Mouse (Mus musculus) MEL (cell line): ENCODE results near the gene Klf3. TPM values are rescaled to one million over a fixed set of nuclear protein-coding genes. Genes with fewer than 3 reads are reported as not detected.

Experiments
- DNase-seq: peaks from one replicate; pipeline ENCODE4 v3.0.0; 2011; ENCODE audit warnings: low read depth, low spot score
- H3K27ac ChIP-seq: 2 replicates; pipeline ENCODE4 v1.5.1; 2012; ENCODE audit warnings: low read depth, mild to moderate bottlenecking, control low read depth, low read length, moderate library complexity; ENCODE audit not compliant: control insufficient read depth
- H3K27me3 ChIP-seq, 2 experiments: fragments of 150-350 bp in 1 of 2; sonication (generic) in 1 of 2; 2 replicates each; pipeline ENCODE4 v1.6.1; 2012; ENCODE audit warnings: low read length in 2 of 2, mild to moderate bottlenecking in 2 of 2, improper control_type of control experiment in 1 of 2, moderate library complexity in 1 of 2; ENCODE audit not compliant: insufficient read depth in 2 of 2, control insufficient read depth in 1 of 2
- H3K36me3 ChIP-seq, 2 experiments: 2 replicates each; pipeline ENCODE4 v1.6.1; 2012 to 2014; ENCODE audit warnings: low read length in 2 of 2, improper control_type of control experiment in 1 of 2, inconsistent platforms in 1 of 2, mild to moderate bottlenecking in 1 of 2; ENCODE audit not compliant: insufficient read depth in 2 of 2, control insufficient read depth in 1 of 2
- H3K4me1 ChIP-seq, 2 experiments: fragments of 150-350 bp in 1 of 2; sonication (generic) in 1 of 2; 2 replicates each; pipeline ENCODE4 v1.6.1; 2012; ENCODE audit warnings: low read length in 2 of 2, improper control_type of control experiment in 1 of 2, mild to moderate bottlenecking in 1 of 2; ENCODE audit not compliant: insufficient read depth in 2 of 2, control insufficient read depth in 1 of 2
- H3K4me3 ChIP-seq, 2 experiments: fragments of 150-350 bp in 1 of 2; sonication (generic) in 1 of 2; 2 replicates each; pipeline ENCODE4 v1.5.1; 2012; ENCODE audit warnings: low read depth in 2 of 2, low read length in 2 of 2, mild to moderate bottlenecking in 2 of 2, moderate library complexity in 2 of 2, control low read depth in 1 of 2, improper control_type of control experiment in 1 of 2; ENCODE audit not compliant: control insufficient read depth in 1 of 2, insufficient read depth in 1 of 2
- H3K79me2 ChIP-seq: 2 replicates; pipeline ENCODE4 v1.6.1; 2012; ENCODE audit warnings: mild to moderate bottlenecking, low read length, moderate library complexity; ENCODE audit not compliant: control insufficient read depth, poor library complexity, insufficient read depth
- H3K9ac ChIP-seq: 2 replicates; pipeline ENCODE4 v1.6.1; 2012; ENCODE audit warnings: low read depth, mild to moderate bottlenecking, control low read depth, low read length, moderate library complexity; ENCODE audit not compliant: control insufficient read depth, poor library complexity, severe bottlenecking
- H3K9me3 ChIP-seq: fragments of 150-350 bp; sonication (generic); replicated peaks from 2 replicates; pipeline ENCODE4 v1.6.1; 2012; ENCODE audit warnings: mild to moderate bottlenecking, low read length, improper control_type of control experiment, moderate library complexity; ENCODE audit not compliant: insufficient read depth
- CHD1 ChIP-seq: IDR thresholded peaks from 2 replicates; pipeline ENCODE4 v1.6.1; 2012; ENCODE audit warnings: low read depth, mild to moderate bottlenecking, inconsistent platforms, low read length, improper control_type of control experiment
- CHD2 ChIP-seq: IDR thresholded peaks from 2 replicates; pipeline ENCODE4 v1.6.1; 2011; ENCODE audit warnings: low read length, improper control_type of control experiment
- CTCF ChIP-seq, 3 experiments: IDR thresholded peaks in 2 of 3; conservative IDR thresholded peaks in 1 of 3; 2 replicates each; pipeline ENCODE4 v1.5.1; 2011 to 2012; ENCODE audit warnings: low read length in 3 of 3, low read depth in 2 of 3, mild to moderate bottlenecking in 2 of 3, improper control_type of control experiment in 1 of 3, inconsistent platforms in 1 of 3, mixed read lengths in 1 of 3, moderate library complexity in 1 of 3; ENCODE audit not compliant: control insufficient read depth in 1 of 3, insufficient read depth in 1 of 3, poor library complexity in 1 of 3, severe bottlenecking in 1 of 3
- ELF1 ChIP-seq: IDR thresholded peaks from 2 replicates; pipeline ENCODE4 v1.6.1; 2014; ENCODE audit warnings: low read depth, mild to moderate bottlenecking, inconsistent platforms, low read length, improper control_type of control experiment, moderate library complexity
- KAT2A ChIP-seq: conservative IDR thresholded peaks from 2 replicates; pipeline ENCODE4 v1.6.1; 2012; ENCODE audit warnings: low read depth, low read length, improper control_type of control experiment, inconsistent platforms
- MAZ ChIP-seq: IDR thresholded peaks from 2 replicates; pipeline ENCODE4 v1.6.1; 2012; ENCODE audit warnings: low read depth, mild to moderate bottlenecking, inconsistent platforms, low read length, improper control_type of control experiment
- MEF2A ChIP-seq: IDR thresholded peaks from 2 replicates; pipeline ENCODE4 v1.6.1; 2014; ENCODE audit warnings: low read depth, mild to moderate bottlenecking, inconsistent platforms, low read length, improper control_type of control experiment; ENCODE audit not compliant: poor library complexity, insufficient replicate concordance, severe bottlenecking; ENCODE audit errors: extremely low read depth
- MXI1 ChIP-seq: IDR thresholded peaks from 2 replicates; pipeline ENCODE4 v1.6.1; 2011; ENCODE audit warnings: mild to moderate bottlenecking, low read depth, low read length, improper control_type of control experiment
- MYB ChIP-seq: IDR thresholded peaks from 2 replicates; pipeline ENCODE4 v1.6.1; 2011; ENCODE audit warnings: mild to moderate bottlenecking, low read depth, low read length, improper control_type of control experiment
- MYC ChIP-seq: IDR thresholded peaks from 2 replicates; pipeline ENCODE4 v1.6.1; 2011; ENCODE audit warnings: low read depth, mild to moderate bottlenecking, low read length, improper control_type of control experiment, moderate library complexity
- POLR2A ChIP-seq, 2 experiments: IDR thresholded peaks; 2 replicates each; pipeline ENCODE4 v1.6.1; 2011 to 2012; ENCODE audit warnings: low read length in 2 of 2, mild to moderate bottlenecking in 2 of 2, control low read depth in 1 of 2, improper control_type of control experiment in 1 of 2, low read depth in 1 of 2, moderate library complexity in 1 of 2; ENCODE audit not compliant: control insufficient read depth in 1 of 2, insufficient read depth in 1 of 2, poor library complexity in 1 of 2
- POLR2AphosphoS5 ChIP-seq: IDR thresholded peaks from 2 replicates; pipeline ENCODE4 v1.6.1; 2012; ENCODE audit warnings: low read depth, borderline replicate concordance, mild to moderate bottlenecking, inconsistent platforms, low read length, moderate library complexity, mixed read lengths
- RAD21 ChIP-seq: IDR thresholded peaks from 2 replicates; pipeline ENCODE4 v1.6.1; 2011; ENCODE audit warnings: mild to moderate bottlenecking, low read depth, low read length, improper control_type of control experiment
- RCOR1 ChIP-seq: IDR thresholded peaks from 2 replicates; pipeline ENCODE4 v1.6.1; 2012; ENCODE audit warnings: low read depth, mild to moderate bottlenecking, inconsistent platforms, low read length, improper control_type of control experiment
- SIN3A ChIP-seq: IDR thresholded peaks from 2 replicates; pipeline ENCODE4 v1.6.1; 2012; ENCODE audit warnings: low read length, improper control_type of control experiment, inconsistent platforms
- TAL1 ChIP-seq: IDR thresholded peaks from 2 replicates; pipeline ENCODE4 v1.6.1; 2012; ENCODE audit warnings: mild to moderate bottlenecking, inconsistent platforms, low read length, moderate library complexity, mixed read lengths
- TBP ChIP-seq: IDR thresholded peaks from 2 replicates; pipeline ENCODE4 v1.8.0; 2011; ENCODE audit warnings: low read depth, low read length, improper control_type of control experiment
- USF1 ChIP-seq: IDR thresholded peaks from 2 replicates; pipeline ENCODE4 v1.6.1; 2014; ENCODE audit warnings: low read depth, mild to moderate bottlenecking, inconsistent platforms, low read length, improper control_type of control experiment, moderate library complexity
- ZC3H11A ChIP-seq: IDR thresholded peaks from 2 replicates; pipeline ENCODE4 v1.6.1; 2012; ENCODE audit warnings: low read depth, mild to moderate bottlenecking, inconsistent platforms, low read length, improper control_type of control experiment
- ZMIZ1 ChIP-seq: IDR thresholded peaks from 2 replicates; pipeline ENCODE4 v1.6.1; 2012; ENCODE audit warnings: low read depth, mild to moderate bottlenecking, inconsistent platforms, low read length, improper control_type of control experiment, moderate library complexity
- ZNF384 ChIP-seq: IDR thresholded peaks from 2 replicates; pipeline ENCODE4 v1.6.1; 2012; ENCODE audit warnings: low read depth, mild to moderate bottlenecking, inconsistent platforms, low read length, improper control_type of control experiment
- polyA plus RNA-seq, 2 experiments: library from polyadenylated mRNA; stranded (reverse) in 1 of 2; unstranded in 1 of 2; fragments of >175 nt in 1 of 2; fragments of >200 nt in 1 of 2; gene quantifications; 2 replicates each; pipeline versions ENCODE4 v1.2.1 to v1.2.4; 2012; ENCODE audit warnings: low replicate concordance in 2 of 2, low read depth in 1 of 2; ENCODE audit not compliant: insufficient read length in 2 of 2, insufficient read depth in 1 of 2, missing spikeins in 1 of 2
- total RNA-seq: library from RNA; depleted of rRNA; stranded (reverse); fragments of 300-350 nt; gene quantifications from 2 replicates; pipeline ENCODE4 v1.2.3, GENCODE M21; 2012

Gene Klf3
- total and polyA plus RNA-seq, 3 experiments, result 7.1 to 72.2 (median 39.7) TPM

- TF ChIP-seq ZC3H11A, result no peak
- TF ChIP-seq USF1, result peak; percentile 93
- TF ChIP-seq TAL1, result no peak
- TF ChIP-seq RCOR1, result no peak
- TF ChIP-seq POLR2A (IDR thresholded peaks at IDR 0.05; ENCODE audit: control insufficient read depth in 1 of 2, insufficient read depth in 1 of 2, low read depth in 1 of 2, low read length in 2 of 2, poor library complexity in 1 of 2), result peak; percentile 57 to 67; a peak in 3 of 4 replicates
- TF ChIP-seq TBP, result no peak
Measured at GRCm38 (mm10) chr5:64802795-64803719, at the start of gene Klf3 (continued).

GRCm38 (mm10) chr5:64762295-64762694, 40.9 kb upstream of the Klf3 start:
- no peak overlapping the region for H3K27ac ChIP-seq
- no peaks in the 10 kb centered on the region for H3K4me1 ChIP-seq
- no peaks in the 10 kb centered on the region for H3K36me3 ChIP-seq
- no peak for TF ChIP-seq TAL1
- TF ChIP-seq ZC3H11A, result no peak
- TF ChIP-seq MAZ, result no peak
- TF ChIP-seq SIN3A, result no peak
- no peak for TF ChIP-seq CTCF (IDR thresholded peaks at IDR 0.05 in 2 of 3, conservative IDR thresholded peaks at IDR 0.05 in 1 of 3; ENCODE audit: control insufficient read depth in 1 of 3, insufficient read depth in 1 of 3, low read depth in 2 of 3, low read length in 3 of 3, poor library complexity in 1 of 3, severe bottlenecking in 1 of 3)
- no peak for TF ChIP-seq ZNF384
- no peak for TF ChIP-seq MYB
- no peak for TF ChIP-seq POLR2AphosphoS5
- no peak for TF ChIP-seq CHD1
- no peak for TF ChIP-seq MYC
- TF ChIP-seq ELF1, result no peak
- TF ChIP-seq ZMIZ1, result no peak
- no peak for TF ChIP-seq MXI1
- no peak for TF ChIP-seq KAT2A
- no peak for TF ChIP-seq CHD2
- TF ChIP-seq MEF2A, result no peak
- TF ChIP-seq RCOR1, result no peak
- no peak for TF ChIP-seq RAD21
- TF ChIP-seq, all 39 proteins: peak for 0
- no peak overlapping the region for H3K4me3 ChIP-seq
- no peaks in the 10 kb centered on the region for H3K79me2 ChIP-seq
- no peaks in the 10 kb centered on the region for H3K27me3 ChIP-seq
- H3K9ac ChIP-seq, result no peak overlapping the region
- no peaks in the 10 kb centered on the region for H3K9me3 ChIP-seq
- DNase-seq, result no peak
